Mouse (Mus musculus) gastrocnemius, postnatal 36 days (tissue): ENCODE measurements around the gene Dsp. TPM values are rescaled to one million over a fixed set of nuclear protein-coding genes. Genes with fewer than 3 reads are reported as not detected.
A peak's percentile ranks its signal among the peaks of the same experiment; 100 is the strongest.

Experiments used
- DNase-seq, 2 experiments: peaks; one replicate each; pipeline ENCODE4 v3.0.0; 2022
- intact Hi-C: fragments of 180-260 bp; cut with DNase I; formaldehyde crosslinking; loops from one replicate; pipeline ENCODE4 v1.15.1; 2025
- long read RNA-seq, 2 experiments: library from polyadenylated mRNA; stranded (forward); transcript quantifications; one replicate each; pipeline ENCODE4 v2.0.0; 2021
- total RNA-seq, 2 experiments: library from RNA; stranded (reverse); gene quantifications; 2 replicates each; pipeline ENCODE4 v1.2.3; 2021

Dsp gene
- total RNA-seq, result under 1 TPM in 1 of 2 experiments, not detected in 1; 0.87 TPM
- long read RNA-seq, experiment 1, result 0 reads
- long read RNA-seq, experiment 2, result 0 reads

DNA sequence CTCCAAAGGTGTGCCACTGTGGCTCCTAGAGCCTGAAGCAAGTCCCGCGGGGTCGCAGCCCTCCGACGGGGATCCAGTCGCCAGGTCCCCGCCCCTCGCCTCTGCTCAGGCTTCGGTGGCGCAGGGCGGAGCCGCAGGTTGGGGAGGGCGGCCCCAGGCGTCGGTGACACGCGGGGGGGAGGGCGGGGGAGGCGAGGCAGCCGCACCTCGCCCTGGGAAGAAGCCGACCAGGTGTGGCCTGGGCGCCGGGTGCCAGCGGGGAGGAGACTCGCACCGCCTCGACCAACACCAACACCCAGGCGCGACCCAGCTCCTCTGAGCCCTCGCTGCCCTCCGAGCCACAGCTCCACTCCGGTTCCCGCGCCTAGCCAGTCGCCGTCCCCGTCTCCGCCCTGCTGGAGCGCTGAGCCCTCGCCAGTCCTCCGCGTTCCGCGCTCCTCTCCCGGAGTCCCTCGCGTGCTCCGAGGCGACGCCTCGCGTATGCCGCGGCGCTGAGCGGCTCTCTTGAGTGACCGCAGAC, at the start of gene Dsp:
Dsp (plus strand) TSS at position 226 of the 520 bp plus-strand sequence.
- intact Hi-C loops, result no loop called here
- no peak for DNase-seq

DNA sequence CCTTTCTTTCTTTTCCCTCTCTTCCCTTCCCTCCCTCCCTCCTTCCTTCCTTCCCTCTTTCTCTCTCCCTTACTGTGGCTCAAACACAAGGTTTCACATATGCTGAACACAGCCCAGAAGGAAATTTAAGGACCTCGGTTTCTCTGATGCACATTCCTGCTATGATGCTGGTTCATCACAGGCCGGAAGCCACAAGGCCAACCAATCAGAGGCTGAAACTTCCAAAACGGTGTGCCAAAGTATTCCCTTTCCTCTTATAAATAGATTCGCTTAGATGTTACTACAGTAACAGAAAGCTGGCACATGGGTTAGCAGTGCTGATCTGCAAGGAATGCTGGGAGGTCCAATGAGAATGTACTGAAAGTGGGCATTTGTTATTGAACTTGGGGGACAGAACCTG, 47.7 kb upstream of the Dsp start:
- intact Hi-C loops, result no loop called here

DNA sequence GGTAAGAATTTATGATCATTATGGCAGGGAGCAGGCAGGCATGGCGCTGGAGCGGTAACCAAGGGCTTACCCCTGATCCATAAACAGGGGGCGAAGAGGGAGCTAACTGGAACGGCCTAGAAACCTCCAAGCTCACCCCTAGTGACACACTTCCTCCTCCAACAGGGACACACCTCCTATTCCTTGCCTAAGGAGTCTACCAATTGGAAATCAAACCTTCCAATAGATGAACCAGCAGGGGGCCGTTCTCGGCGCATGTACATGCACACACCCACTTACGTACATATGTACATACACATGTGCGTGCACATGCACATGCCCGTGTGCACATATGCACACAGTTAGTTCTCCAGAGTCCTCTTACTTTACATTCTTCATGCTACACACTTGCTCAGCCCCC, 46.6 kb upstream of the Dsp start:
- intact Hi-C loops, result no loop called here
- DNase-seq, result no peak

More for the DNA sequence above, 47.7 kb upstream of the Dsp start:
- no peak for DNase-seq

DNA sequence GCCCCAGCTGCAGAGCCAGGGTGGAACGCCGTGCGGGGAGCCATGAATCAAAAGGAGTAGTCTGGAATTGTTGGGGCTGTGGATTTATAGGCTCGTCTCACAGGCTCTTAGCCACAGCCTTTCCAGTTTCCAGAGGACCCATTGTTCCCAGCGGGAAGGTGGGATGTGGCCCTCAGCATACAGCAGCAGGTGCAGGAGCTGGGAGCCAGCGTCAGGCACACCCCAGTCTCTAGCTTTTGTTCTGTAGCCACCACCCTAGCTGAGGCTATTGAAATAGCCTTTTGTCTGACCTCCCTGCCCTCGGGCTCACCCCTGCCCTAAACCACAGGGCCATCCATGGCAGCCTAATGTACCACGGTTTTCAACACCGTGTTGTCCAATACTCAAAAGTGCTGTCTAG, 42.0 kb upstream of the Dsp start:
- no peak for DNase-seq
- intact Hi-C loops, result no loop called here

DNA sequence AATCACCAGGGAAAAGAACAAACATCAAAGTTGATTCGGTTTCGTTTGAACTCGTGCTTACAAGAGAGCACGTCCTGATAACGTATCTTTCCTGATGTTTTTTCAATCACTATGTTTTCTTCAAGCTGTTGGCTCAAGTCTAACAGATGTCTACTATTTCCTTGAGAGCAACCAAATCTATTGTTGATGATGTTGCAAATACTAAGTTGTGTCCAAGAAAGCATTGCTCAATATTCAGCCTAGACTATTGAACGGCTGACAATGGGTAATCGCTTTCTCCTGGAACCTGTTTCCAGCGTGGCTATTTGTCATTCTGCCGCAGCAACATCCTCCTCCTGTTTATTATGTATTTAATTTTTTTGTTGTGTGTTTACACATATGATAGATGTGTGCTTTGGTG, 28.8 kb upstream of the Dsp start:
- no peak for DNase-seq
- intact Hi-C loops, result no loop called here

DNA sequence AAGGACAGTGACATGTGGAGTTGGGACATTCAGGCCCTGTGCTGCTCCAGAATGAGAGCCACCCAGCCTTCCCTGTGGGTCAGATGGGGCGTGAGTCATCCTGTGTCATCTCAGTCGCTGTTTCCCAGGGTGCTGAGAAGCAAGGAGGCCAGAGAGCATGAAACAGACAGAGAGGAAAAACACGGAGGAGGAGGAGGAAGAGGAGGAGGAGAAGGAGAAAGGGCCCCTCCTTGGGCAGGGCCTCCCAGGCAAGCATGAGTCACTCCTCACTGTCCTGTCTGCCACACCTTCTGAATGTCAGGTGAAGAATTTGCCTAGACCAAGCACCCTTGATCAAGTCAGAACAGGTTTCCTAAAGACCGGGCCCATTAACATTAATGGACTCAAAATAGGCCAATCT, 27.4 kb upstream of the Dsp start:
- DNase-seq, result no peak
- intact Hi-C loops, result no loop called here

DNA sequence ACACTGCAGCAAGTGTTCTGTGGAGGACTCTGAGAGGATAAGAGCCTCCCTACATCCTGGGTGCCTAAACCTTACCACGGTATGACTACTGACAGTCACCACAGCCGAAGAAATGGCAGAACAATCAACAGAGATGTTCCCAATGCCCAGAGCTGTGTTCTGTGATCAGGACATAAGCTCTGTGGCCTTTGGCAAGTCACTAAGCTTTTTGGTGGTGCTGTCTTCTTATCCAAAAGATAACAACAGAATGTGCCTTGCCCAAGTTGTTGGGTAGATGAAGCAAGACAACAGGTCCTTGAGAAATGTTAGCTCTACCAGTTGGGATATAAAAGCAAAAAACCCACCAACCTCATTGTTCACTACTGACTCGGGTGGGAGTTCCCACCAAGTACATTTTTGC, 23.4 kb upstream of the Dsp start:
- intact Hi-C loops, result no loop called here
- no peak for DNase-seq

DNA sequence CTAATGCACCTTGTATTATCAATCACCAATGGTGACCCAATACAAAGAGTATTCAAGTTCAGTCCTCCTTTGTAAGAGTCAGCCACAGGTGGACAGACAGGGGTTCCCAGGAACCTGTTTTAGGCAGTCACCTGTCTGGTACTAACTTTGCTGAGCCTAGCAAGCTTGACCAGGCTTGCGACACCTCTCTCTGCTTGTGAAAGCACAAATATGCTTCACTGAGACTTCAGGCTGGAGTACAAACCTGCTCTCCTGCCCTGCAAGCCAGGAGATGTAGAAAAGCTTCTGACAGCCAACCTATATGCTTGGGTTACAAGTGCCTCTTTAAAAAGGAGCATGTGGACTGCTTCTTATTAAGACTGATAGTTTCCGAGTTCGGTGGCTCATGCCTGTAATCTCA, 22.8 kb upstream of the Dsp start:
- intact Hi-C loops, result no loop called here
- no peak for DNase-seq

DNA sequence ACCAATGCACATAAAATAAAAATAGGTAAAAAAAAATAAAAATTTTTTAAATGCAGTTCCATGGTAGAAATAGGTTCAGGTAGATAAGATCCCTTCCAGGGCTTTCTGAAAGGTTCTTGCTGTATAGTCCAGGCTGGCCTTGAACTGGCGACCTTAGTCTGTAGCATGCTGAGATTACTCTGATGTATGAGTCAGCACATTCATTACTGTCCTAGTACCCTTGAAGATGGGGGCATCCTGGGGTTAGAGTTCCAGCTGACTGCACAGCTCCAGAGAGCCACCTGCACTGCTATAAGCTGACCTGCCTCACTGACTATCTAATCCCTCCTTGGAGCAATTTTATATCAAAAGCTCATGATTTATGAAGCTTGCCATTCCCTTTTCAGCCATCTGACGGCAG, 21.6 kb upstream of the Dsp start:
- no peak for DNase-seq
- intact Hi-C loops, result no loop called here

DNA sequence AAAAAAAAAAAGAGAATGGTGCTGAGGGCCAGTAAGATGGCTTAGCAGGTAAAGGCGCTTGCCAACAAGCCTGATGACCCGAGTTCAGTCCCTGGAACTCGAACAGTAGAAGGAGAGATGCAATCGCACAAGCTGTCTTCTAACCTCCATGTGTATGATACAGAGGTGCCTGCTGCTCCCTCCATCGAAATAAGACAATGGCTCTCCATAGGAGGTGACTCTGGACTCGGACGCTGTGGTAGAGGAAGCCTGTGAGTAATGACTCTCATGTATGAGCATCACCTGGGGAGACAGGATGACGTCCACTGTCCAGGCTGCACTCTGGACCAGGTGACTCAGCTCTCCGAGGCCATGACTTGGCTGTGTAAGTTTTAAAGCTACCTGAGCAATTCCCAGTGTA, 21.0 kb upstream of the Dsp start:
- DNase-seq, result no peak
- intact Hi-C loops, result no loop called here

DNA sequence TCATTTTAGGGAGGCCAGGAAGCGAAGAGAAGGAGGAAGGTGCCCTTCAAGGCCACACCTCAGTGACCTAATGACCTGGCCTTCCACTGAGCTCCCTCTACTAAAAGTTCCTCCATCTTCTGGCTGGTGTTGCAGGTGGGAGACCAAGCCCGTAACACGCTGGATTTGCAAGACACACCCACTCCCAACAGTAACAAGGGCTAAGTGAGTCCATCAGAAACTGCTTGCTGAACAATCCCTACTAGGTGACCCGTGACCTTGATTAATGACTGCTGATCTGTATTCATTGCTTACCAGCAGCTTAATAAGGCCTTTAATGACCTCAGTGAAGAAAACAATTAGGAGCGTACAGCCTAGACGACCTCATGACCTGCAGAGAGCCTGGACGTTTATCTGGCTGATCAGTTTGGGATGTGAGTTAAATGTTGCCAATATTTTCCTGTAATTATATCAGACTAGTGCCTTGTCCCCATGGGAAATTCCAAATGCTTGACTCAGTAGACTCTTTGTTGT, 18.0 kb upstream of the Dsp start:
- intact Hi-C loops, result no loop called here
- no peak for DNase-seq

DNA sequence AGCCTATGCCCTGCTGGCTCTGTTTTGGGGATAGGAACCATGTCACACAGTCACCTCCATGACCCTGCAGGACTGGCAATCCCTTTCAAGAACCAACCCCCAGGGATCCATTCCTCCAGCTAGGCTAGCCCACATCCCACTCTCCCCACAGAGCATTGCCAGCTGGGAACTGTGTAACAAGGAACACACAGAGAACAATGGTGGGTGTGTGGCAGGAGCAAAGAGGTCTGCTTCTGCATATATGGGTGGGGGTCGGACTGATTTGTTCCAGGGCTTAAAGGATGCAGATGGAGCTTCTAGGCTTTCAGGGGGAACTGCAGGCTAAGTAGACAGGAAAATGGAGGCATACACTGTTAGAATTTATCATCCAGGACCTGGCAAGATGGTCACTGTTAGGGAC, 10.6 kb upstream of the Dsp start:
- intact Hi-C loops, result no loop called here
- DNase-seq, result no peak

DNA sequence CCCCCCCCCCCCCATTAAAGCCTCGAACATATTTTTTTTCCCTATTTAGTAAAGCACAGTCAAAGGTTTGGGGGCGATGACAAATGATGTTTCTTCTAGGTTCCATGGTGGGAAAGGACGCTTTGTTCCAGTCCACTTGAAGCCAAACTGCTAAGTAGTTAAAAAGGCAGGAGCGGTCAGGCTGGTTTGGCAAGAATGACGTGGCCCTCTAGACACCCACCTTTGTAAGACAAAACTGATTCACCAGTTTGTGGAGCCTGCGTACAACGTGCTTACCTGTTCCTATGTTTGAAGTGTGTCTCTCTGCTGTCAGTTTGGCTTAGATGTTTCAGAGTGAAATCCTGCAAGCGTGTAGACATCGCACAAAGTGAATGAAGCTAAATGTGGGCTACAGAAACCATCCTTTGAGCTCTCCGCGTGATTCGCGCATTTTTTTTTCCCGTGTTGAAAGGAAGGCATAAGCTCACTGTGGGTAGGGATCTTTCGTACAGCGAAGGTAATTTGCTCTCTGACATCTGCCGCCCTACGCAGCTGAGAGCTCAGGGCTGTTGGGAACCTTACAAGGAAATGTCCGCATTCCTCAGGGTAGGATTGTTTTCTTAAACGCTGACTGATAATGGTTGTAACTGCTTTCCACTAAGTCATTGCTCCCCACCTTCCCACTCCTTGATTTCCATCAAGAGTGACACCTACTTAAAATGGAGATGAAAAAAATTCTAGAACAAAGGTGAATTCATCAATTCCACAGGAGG, 6.0 kb upstream of the Dsp start:
- DNase-seq, result no peak
- intact Hi-C loops, result no loop called here

DNA sequence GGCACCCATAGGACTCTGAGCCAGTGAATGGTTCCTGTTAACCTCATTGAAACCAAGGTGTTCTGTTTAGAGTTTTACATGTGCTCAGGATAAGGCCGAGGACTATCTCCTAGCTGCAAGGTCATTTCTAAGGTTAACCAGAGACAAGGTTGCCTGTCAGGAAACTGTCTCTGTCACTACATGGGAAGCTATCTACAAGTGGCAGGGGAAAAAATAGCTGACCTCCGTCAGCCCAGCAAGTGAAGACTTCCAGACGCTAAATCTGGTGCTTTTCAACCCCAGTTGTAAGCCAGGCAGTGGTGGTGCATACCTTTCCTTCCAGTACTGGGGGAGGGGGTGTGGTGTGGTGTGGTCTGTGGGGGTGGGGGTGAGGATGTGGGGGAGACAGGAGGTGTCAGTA, 2.7 kb upstream of the Dsp start:
- DNase-seq, result no peak
- intact Hi-C loops, result no loop called here

DNA sequence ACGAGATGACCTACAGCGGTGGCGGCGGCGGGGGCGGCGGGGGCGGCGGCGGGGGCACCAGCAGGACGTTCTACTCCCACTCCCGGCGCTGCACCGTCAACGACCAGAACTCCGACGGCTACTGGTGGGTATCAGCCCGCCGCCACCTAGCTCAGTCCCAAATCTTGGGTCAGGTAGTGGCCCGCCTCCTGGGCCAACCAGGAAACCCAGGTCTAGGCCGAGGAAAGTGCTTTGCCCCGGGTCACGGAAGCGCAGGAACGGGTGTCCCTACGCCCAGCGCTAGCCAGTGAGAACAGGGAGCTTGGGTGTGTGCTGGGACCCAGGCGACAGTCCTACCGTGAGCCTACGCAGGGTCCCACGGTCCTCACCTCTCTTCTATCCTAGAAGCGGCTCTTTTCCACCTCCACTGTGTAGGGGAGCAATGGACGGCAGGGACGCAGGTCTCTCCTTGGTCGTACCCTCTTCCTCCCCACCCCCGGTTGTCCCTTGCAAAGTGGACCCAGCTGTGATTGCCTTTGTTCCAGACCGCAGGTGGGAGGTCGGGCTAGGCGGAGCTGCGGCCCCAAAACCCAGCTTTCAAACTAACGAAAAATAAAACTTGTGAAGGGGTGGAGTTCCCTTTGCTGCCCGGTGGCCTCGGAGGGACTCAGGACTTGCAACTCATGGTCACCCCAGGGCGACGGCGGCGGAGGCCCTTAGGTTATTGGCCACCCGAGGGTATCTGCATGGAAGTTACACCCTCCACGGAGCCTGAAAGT, 756 bp downstream of the Dsp start:
- intact Hi-C loops, result no loop called here
- DNase-seq, result no peak

DNA sequence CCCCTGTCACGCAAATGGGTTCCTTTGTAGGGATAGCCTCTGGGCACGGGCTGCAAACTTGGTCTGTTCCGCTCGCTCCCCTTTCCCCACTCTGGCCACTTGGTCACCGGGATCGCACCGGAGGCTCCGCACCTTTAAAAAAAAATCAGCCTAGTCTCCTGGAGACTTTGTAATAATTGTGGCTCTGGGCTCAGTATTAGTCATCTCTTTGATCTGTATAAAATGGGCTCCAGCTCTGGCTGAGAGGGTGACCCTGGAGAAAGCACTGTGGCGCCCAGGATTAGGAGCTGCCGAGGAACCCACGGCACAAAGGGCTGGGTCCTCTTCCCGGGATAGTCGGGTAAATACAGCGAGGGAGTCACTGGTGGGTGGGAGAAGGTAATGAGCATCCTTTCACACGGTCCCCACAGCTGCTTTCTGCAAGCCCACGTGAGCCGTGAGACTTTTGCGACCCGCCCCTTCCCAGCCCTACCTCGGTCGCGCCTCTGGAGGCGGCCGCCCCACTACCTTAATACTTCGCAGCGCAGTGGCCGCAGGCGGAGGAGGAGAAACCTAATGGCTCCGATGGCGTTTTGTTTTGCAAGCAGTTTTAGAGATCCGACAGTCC, 1.4 kb downstream of the Dsp start:
- intact Hi-C loops, result no loop called here
- no peak for DNase-seq

DNA sequence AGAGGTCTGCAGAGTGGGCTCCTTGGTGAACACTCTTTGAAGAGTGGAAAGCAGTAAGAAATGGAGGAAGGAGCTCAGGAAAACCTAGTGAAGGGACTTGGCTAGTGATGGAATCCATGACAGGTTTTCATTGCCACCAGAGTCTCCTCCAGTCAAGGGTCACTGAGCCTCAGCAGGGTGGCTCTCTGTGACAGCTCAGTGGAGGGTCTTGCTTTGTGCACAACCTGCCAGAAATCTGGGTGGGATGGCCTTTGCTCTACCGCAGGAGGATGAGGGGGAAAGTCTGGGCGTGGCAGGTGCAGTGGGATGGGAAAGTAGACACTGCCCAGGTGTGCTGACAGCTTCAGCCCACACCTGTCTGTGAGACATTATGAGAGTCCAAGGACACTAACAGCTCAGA, 4.4 kb downstream of the Dsp start:
- intact Hi-C loops, result no loop called here
- DNase-seq, result no peak

DNA sequence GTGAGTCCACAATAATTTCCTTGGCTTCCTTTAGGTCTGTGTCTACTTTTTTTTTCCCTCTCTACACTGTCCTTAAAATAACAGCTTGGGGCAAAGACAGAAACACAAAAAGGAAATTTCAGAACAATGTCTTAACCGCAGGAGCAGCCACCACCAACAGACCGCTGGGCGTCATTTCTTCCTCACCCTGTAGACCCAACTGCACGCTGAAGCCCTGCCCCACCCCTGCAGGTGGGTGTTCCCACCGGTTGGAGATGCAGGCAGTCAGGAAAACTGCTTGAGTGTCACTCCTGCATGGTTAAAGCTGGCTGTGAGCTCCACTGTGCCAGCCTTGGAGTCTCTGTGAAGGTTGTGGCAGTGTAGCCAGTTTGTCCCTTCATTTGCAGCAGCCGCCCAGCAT, 6.5 kb downstream of the Dsp start:
- DNase-seq, result no peak
- intact Hi-C loops, result no loop called here

DNA sequence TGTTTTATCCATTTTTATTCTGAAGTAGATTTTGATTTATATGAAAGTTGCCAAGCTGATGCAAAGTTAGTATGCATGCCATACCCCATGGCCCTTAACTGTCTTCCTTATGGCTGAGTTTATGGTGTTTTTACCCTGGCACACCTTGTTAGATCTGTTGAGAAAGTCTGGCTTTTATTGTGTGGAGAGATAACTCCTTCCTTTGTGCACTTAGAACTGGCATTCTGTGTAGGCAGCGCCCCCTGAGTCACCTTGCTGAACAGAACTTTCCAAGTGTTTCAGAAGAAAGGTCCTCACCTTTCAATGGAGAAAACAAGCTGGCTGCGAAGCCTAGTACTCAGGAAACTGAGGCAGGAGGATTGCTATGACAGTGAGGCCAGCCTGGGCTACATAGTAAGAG, 10.9 kb downstream of the Dsp start:
- intact Hi-C loops, result no loop called here
- DNase-seq, result no peak

DNA sequence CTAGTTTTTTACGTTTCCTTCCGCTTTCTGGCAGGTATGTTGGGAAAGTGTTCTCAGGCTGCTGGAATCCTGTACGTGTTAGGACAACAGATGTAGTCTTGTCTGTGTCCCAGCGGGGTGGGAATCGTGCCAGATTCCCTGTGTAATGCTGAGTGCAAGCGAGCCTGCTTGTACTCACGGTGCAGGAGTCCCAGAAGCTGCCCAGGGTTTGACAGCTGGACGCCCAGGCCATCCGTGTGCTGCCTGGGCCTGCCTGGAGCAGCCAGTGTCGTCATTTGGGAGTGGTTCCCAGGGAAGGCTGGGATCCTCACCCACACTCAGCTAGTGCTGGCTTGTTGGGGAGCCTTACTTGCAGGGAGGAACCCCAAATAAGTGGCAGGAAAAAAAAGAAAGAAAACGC, 11.6 kb downstream of the Dsp start:
- intact Hi-C loops, result no loop called here
- peak in 1 of 2 experiments; percentile 13 for DNase-seq

DNA sequence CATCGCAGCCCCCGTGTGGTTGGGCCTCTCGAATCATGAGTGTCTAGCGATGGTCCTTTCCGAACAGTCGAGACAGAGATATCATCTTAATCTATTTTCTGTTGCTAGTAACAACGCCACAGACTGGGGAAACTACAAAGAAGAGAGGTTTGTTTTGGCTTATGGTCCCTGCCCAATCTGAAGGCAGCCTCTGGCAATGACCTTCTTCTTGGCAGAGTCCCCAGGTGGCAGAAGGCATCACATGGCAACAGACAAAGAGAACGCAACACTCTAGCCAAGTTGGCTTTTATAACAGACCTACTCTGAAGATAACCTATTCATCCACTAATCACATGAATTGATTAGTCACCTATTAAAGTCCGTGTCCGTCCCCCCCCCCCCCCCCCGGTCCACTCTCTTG, 13.8 kb downstream of the Dsp start:
- intact Hi-C loops, result no loop called here
- DNase-seq, result no peak
